Mouse (Mus musculus) testis, adult 2 months (tissue): ENCODE measurements around the gene Rtraf.
"Not testable (repeated sequence)": the region's sequence is repeated elsewhere in the genome, so short reads cannot be mapped to it uniquely, and the experiment has no call there.

Source experiments
- CTCF ChIP-seq: fragments of 200-500 bp; IDR thresholded peaks from 2 replicates; pipeline ENCODE4 v1.5.1; 2012; ENCODE audit warnings: low read depth, mild to moderate bottlenecking, inconsistent platforms, low read length, moderate library complexity; ENCODE audit not compliant: control insufficient read depth, insufficient read depth, insufficient replicate concordance
- POLR2A ChIP-seq: fragments of 200-500 bp; IDR thresholded peaks from 2 replicates; pipeline ENCODE4 v1.6.1; 2012; ENCODE audit warnings: low read depth, mild to moderate bottlenecking, inconsistent platforms, low read length, moderate library complexity; ENCODE audit not compliant: control insufficient read depth

- not testable (repeated sequence) for TF ChIP-seq POLR2A, CTCF
Observed at GRCm38 (mm10) chr14:19865121-19865520, 41.5 kb upstream of the Rtraf start.
